Mouse (Mus musculus) lung, embryonic 15.5 days (tissue): ENCODE results near the gene Ak9. TPM values are rescaled to one million over a fixed set of nuclear protein-coding genes. Genes with fewer than 3 reads are reported as not detected.
"Not testable (repeated sequence)": the region's sequence is repeated elsewhere in the genome, so short reads cannot be mapped to it uniquely, and the experiment has no call there.

Experiments
- ATAC-seq: fragments of 200-750 bp; cut with Nextera tagmentation; 2 replicates; pipeline ENCODE4 v1.8.0; 2017; ENCODE audit warnings: moderate number of reproducible peaks, borderline replicate concordance; ENCODE audit not compliant: low FRiP score, low TSS enrichment; ENCODE audit errors: extremely low read depth
- H3K27ac ChIP-seq: fragments of 300-500 bp; sonication (generic); 2 replicates; pipeline ENCODE4 v1.5.1; 2015; ENCODE audit warnings: moderate library complexity, mild to moderate bottlenecking, inconsistent platforms
- H3K27me3 ChIP-seq: fragments of 300-500 bp; sonication (generic); 2 replicates; pipeline ENCODE4 v1.6.1; 2015; ENCODE audit warnings: inconsistent platforms
- H3K36me3 ChIP-seq: fragments of 300-500 bp; sonication (generic); 2 replicates; pipeline ENCODE4 v1.6.1; 2015; ENCODE audit warnings: inconsistent platforms
- H3K4me1 ChIP-seq: fragments of 300-500 bp; sonication (generic); 2 replicates; pipeline ENCODE4 v1.6.1; 2015; ENCODE audit warnings: inconsistent platforms
- H3K4me2 ChIP-seq: fragments of 300-500 bp; sonication (generic); 2 replicates; pipeline ENCODE4 v1.6.1; 2015; ENCODE audit warnings: inconsistent platforms, mild to moderate bottlenecking, moderate library complexity
- H3K4me3 ChIP-seq: fragments of 300-500 bp; sonication (generic); 2 replicates; pipeline ENCODE4 v1.5.1; 2015; ENCODE audit warnings: mild to moderate bottlenecking, inconsistent platforms
- H3K9ac ChIP-seq: fragments of 300-500 bp; sonication (generic); 2 replicates; pipeline ENCODE4 v1.6.1; 2015; ENCODE audit warnings: inconsistent platforms
- H3K9me3 ChIP-seq: fragments of 300-500 bp; sonication (generic); 2 replicates; pipeline ENCODE4 v1.6.1; 2016; ENCODE audit warnings: inconsistent platforms
- WGBS: fragments of 180-500 bp; shearing (Covaris S2); methylation state at CpG from one replicate; pipeline ENCODE4 v1.1.7; 2015; 5-methylcytosine and 5-hydroxymethylcytosine counted together
- polyA plus RNA-seq: library from polyadenylated mRNA; unstranded; fragments of >200 nt; fragmentation: Nextera tagmentation; extraction: Ambion mirVana; gene quantifications from 2 replicates; pipeline ENCODE4 v1.2.1, GENCODE M21; 2015

Ak9 gene
- polyA plus RNA-seq, 1 experiment from 2014 or later = 0.27 TPM

- H3K9ac ChIP-seq = no peak overlapping the region
- ATAC-seq = no peak
- no peaks in the 10 kb centered on the region for H3K4me1 ChIP-seq
- H3K9me3 ChIP-seq = no peaks in the 10 kb centered on the region
- H3K27me3 ChIP-seq = no peaks in the 10 kb centered on the region
- H3K27ac ChIP-seq = no peak overlapping the region
- no peak overlapping the region for H3K4me2 ChIP-seq
- H3K4me3 ChIP-seq = no peak overlapping the region
- no peaks in the 10 kb centered on the region for H3K36me3 ChIP-seq
- whole genome bisulfite sequencing = 73% methylated on average over 9 of the region's 9 CpGs
These were observed 61.3 kb downstream of the Ak9 start for GRCm38 (mm10) chr10:41365086-41365485.

GRCm38 (mm10) chr10:41380466-41380865, 76.7 kb downstream of the Ak9 start:
- ATAC-seq = no peak
- no peaks in the 10 kb centered on the region for H3K27me3 ChIP-seq

GRCm38 (mm10) chr10:41385506-41386221, 81.9 kb downstream of the Ak9 start:
- no peak overlapping the region for H3K4me2 ChIP-seq
- no peak overlapping the region for H3K9ac ChIP-seq
- H3K4me1 ChIP-seq = no peaks in the 10 kb centered on the region
- no peak overlapping the region for H3K4me3 ChIP-seq
- H3K9me3 ChIP-seq = no peaks in the 10 kb centered on the region
- no peaks in the 10 kb centered on the region for H3K36me3 ChIP-seq
- WGBS = 69% methylated on average over 15 of the region's 15 CpGs
- no peak for ATAC-seq
- no peaks in the 10 kb centered on the region for H3K27me3 ChIP-seq
- no peak overlapping the region for H3K27ac ChIP-seq

More at GRCm38 (mm10) chr10:41380466-41380865, 76.7 kb downstream of the Ak9 start:
- no peaks in the 10 kb centered on the region for H3K4me1 ChIP-seq
- WGBS = 65% methylated on average over 12 of the region's 12 CpGs
- no peaks in the 10 kb centered on the region for H3K9me3 ChIP-seq
- H3K9ac ChIP-seq = no peak overlapping the region
- no peaks in the 10 kb centered on the region for H3K36me3 ChIP-seq
- H3K27ac ChIP-seq = no peak overlapping the region
- no peak overlapping the region for H3K4me3 ChIP-seq
- H3K4me2 ChIP-seq = no peak overlapping the region

- H3K27me3 ChIP-seq = no peaks in the 10 kb centered on the region
- no peak overlapping the region for H3K27ac ChIP-seq
- no peaks in the 10 kb centered on the region for H3K9me3 ChIP-seq
- H3K4me3 ChIP-seq = no peak overlapping the region
- no peaks in the 10 kb centered on the region for H3K4me1 ChIP-seq
- no peaks in the 10 kb centered on the region for H3K36me3 ChIP-seq
- ATAC-seq = no peak
- no peak overlapping the region for H3K4me2 ChIP-seq
- H3K9ac ChIP-seq = no peak overlapping the region
- 56% methylated on average over 2 of the region's 2 CpGs for WGBS
These were observed 89.8 kb downstream of the Ak9 start for GRCm38 (mm10) chr10:41393555-41393954.

- no peak overlapping the region for H3K4me2 ChIP-seq
- no peaks in the 10 kb centered on the region for H3K9me3 ChIP-seq
- no peak for ATAC-seq
- no peak overlapping the region for H3K9ac ChIP-seq
- H3K36me3 ChIP-seq = no peaks in the 10 kb centered on the region
- H3K27me3 ChIP-seq = no peaks in the 10 kb centered on the region
- no peak overlapping the region for H3K4me3 ChIP-seq
- 87% methylated on average over 3 of the region's 3 CpGs for WGBS
- H3K4me1 ChIP-seq = no peaks in the 10 kb centered on the region
- H3K27ac ChIP-seq = no peak overlapping the region
These were observed 97.3 kb downstream of the Ak9 start for GRCm38 (mm10) chr10:41401097-41401496.

GRCm38 (mm10) chr10:41403364-41403763, 99.6 kb downstream of the Ak9 start:
- no peak for ATAC-seq
- Histone ChIP-seq H3K9ac (no peak overlapping the region), H3K27me3 (no peaks in the 10 kb centered on the region), H3K4me1 (no peaks in the 10 kb centered on the region), H3K36me3 (no peaks in the 10 kb centered on the region), H3K4me2 (no peak overlapping the region), H3K4me3 (no peak overlapping the region), H3K9me3 (no peaks in the 10 kb centered on the region), H3K27ac (no peak overlapping the region)
- WGBS = 38% methylated on average over 2 of the region's 2 CpGs

GRCm38 (mm10) chr10:41403893-41404612, 100.3 kb downstream of the Ak9 start:
- Histone ChIP-seq H3K9me3 (no peaks in the 10 kb centered on the region), H3K36me3 (no peaks in the 10 kb centered on the region), H3K27me3 (no peaks in the 10 kb centered on the region), H3K9ac (no peak overlapping the region), H3K27ac (no peak overlapping the region), H3K4me2 (no peak overlapping the region), H3K4me1 (no peaks in the 10 kb centered on the region), H3K4me3 (no peak overlapping the region)
- ATAC-seq = no peak
- WGBS = 28% methylated on average over 3 of the region's 3 CpGs

GRCm38 (mm10) chr10:41410176-41410575, 106.4 kb downstream of the Ak9 start:
- H3K27ac ChIP-seq, H3K4me2 ChIP-seq, H3K4me1 ChIP-seq, H3K27me3 ChIP-seq, H3K9me3 ChIP-seq, H3K9ac ChIP-seq, ATAC-seq, H3K36me3 ChIP-seq, H3K4me3 ChIP-seq: not testable (repeated sequence)
- 88% methylated on average over 4 of the region's 4 CpGs for WGBS

- not testable (repeated sequence) for H3K4me2 ChIP-seq, ATAC-seq, H3K9ac ChIP-seq, H3K4me1 ChIP-seq, H3K36me3 ChIP-seq, H3K4me3 ChIP-seq, H3K27me3 ChIP-seq, H3K9me3 ChIP-seq, H3K27ac ChIP-seq
- WGBS = 95% methylated on average over 1 of the region's 1 CpGs
These were observed 107.0 kb downstream of the Ak9 start for GRCm38 (mm10) chr10:41410821-41411220.

- not testable (repeated sequence) for ATAC-seq, H3K4me3 ChIP-seq, H3K9ac ChIP-seq, H3K36me3 ChIP-seq, H3K4me1 ChIP-seq, H3K4me2 ChIP-seq, H3K27me3 ChIP-seq, H3K27ac ChIP-seq, H3K9me3 ChIP-seq
- 76% methylated on average over 1 of the region's 1 CpGs for WGBS
These were observed 109.7 kb downstream of the Ak9 start for GRCm38 (mm10) chr10:41413471-41413870.

- H3K27ac ChIP-seq, H3K9me3 ChIP-seq, ATAC-seq, H3K4me1 ChIP-seq, H3K9ac ChIP-seq, H3K4me2 ChIP-seq, H3K36me3 ChIP-seq, H3K4me3 ChIP-seq, H3K27me3 ChIP-seq: not testable (repeated sequence)
- 94% methylated on average over 2 of the region's 2 CpGs for WGBS
These were observed 111.6 kb downstream of the Ak9 start for GRCm38 (mm10) chr10:41415368-41415767.

- no peak for ATAC-seq
- Histone ChIP-seq H3K4me1 (no peaks in the 10 kb centered on the region), H3K27me3 (no peaks in the 10 kb centered on the region), H3K9ac (no peak overlapping the region), H3K27ac (no peak overlapping the region), H3K36me3 (no peaks in the 10 kb centered on the region), H3K4me3 (no peak overlapping the region), H3K4me2 (no peak overlapping the region), H3K9me3 (0 out of 2 replicates have a peak, but pooled peaks cover 3% of the 10 kb centered on the region)
- WGBS = 46% methylated on average over 9 of the region's 9 CpGs
These were observed 116.9 kb downstream of the Ak9 start for GRCm38 (mm10) chr10:41420496-41421200.
